Comparison of ENCODE assay signal across 8 mouse cellular contexts in genomic region chr1:136138191-136138830, GRCm38 (mm10). TPM values are rescaled to one million over a fixed set of nuclear protein-coding genes. Genes with fewer than 3 reads are reported as not detected.
DNase-seq lines count a peak whose midpoint lies in the region; ATAC-seq and TF ChIP-seq lines count a peak whose summit lies in the region.

No protein-coding gene starts in this region.

- ATAC-seq in CD4-positive, CD25-positive, alpha-beta regulatory T cell, adult 4 months = no peak
- ATAC-seq in lung, embryonic 14.5 days (ENCODE audit: insufficient read depth) = no peak
- no peak for ATAC-seq in hindbrain, embryonic 14.5 days (ENCODE audit: low FRiP score)

- TF ChIP-seq CTCF in lung, embryonic 14.5 days (IDR thresholded peaks at IDR 0.05; ENCODE audit: low read depth) = no peak

- no peak overlapping the region for H3ac ChIP-seq in myocyte (ENCODE audit: control insufficient read depth, insufficient read length)

- peak overlapping the region; percentile 85 for H3K27ac ChIP-seq in lung, embryonic 14.5 days (ENCODE audit: low read depth)
- H3K27ac ChIP-seq in hindbrain, embryonic 14.5 days = peak overlapping the region; percentile 47; the same call in 1 of the 2 replicates

- H3K4me1 ChIP-seq in lung, embryonic 14.5 days (ENCODE audit: insufficient read depth) = peaks cover 62% of the 10 kb centered on the region
- peaks cover 95% of the 10 kb centered on the region for H3K4me1 ChIP-seq in hindbrain, embryonic 14.5 days (replicated peaks; ENCODE audit: control insufficient read depth, insufficient read depth, low read length)

- H3K4me2 ChIP-seq in lung, embryonic 14.5 days = peak overlapping the region; percentile 29; the same call in 1 of the 2 replicates
- peak overlapping the region; percentile 30 for H3K4me2 ChIP-seq in hindbrain, embryonic 14.5 days (replicated peaks)
- peak overlapping the region; percentile 89 for H3K4me2 ChIP-seq in myocyte (ENCODE audit: low read depth)

- no peak overlapping the region for H3K4me3 ChIP-seq in lung, embryonic 14.5 days (ENCODE audit: low read depth, low read length)
- H3K4me3 ChIP-seq in hindbrain, embryonic 14.5 days (replicated peaks; ENCODE audit: low read length) = no peak overlapping the region
- H3K4me3 ChIP-seq in myocyte = no peak overlapping the region

- peak; percentile 48 for DNase-seq in CD4-positive, CD25-positive, alpha-beta regulatory T cell, adult 2 months (ENCODE audit: low read depth, low spot score)
- peak; percentile 43 for DNase-seq in lung, embryonic 14.5 days
- no peak for DNase-seq in lung, postnatal 36 days
- no peak for DNase-seq in hindbrain, embryonic 14.5 days (ENCODE audit: low spot score)
- DNase-seq in retina, embryonic 14.5 days (ENCODE audit: low spot score) = no peak
- no peak for DNase-seq in urinary bladder, postnatal 25 days (ENCODE audit: low spot score)

- TF ChIP-seq POLR2A in myocyte (IDR thresholded peaks at IDR 0.05; ENCODE audit: insufficient read length, low read depth) = no peak

- peaks cover 49% of the 10 kb centered on the region for H3K79me2 ChIP-seq in myocyte (ENCODE audit: control insufficient read depth, insufficient read depth)

- no peaks in the 10 kb centered on the region for H3K27me3 ChIP-seq in lung, embryonic 14.5 days (ENCODE audit: insufficient read depth, low read length)
- no peaks in the 10 kb centered on the region for H3K27me3 ChIP-seq in hindbrain, embryonic 14.5 days (ENCODE audit: control insufficient read depth, insufficient read depth, low read length)
- no peaks in the 10 kb centered on the region for H3K27me3 ChIP-seq in myocyte (ENCODE audit: control insufficient read depth, insufficient read depth, insufficient read length)

- H3K36me3 ChIP-seq in lung, embryonic 14.5 days (ENCODE audit: insufficient read depth) = no peaks in the 10 kb centered on the region
- H3K36me3 ChIP-seq in hindbrain, embryonic 14.5 days (replicated peaks; ENCODE audit: control insufficient read depth, insufficient read depth) = no peaks in the 10 kb centered on the region
- H3K36me3 ChIP-seq in myocyte (ENCODE audit: control insufficient read depth, insufficient read depth) = no peaks in the 10 kb centered on the region

- 28% methylated on average over 10 of the region's 10 CpGs for WGBS in lung, embryonic 14.5 days
- WGBS in hindbrain, embryonic 14.5 days = 38% methylated on average over 10 of the region's 10 CpGs

- no peak overlapping the region for H3K9ac ChIP-seq in lung, embryonic 14.5 days
- H3K9ac ChIP-seq in hindbrain, embryonic 14.5 days = peak overlapping the region; percentile 31

- H3K9me3 ChIP-seq in lung, embryonic 14.5 days (ENCODE audit: low read depth, low read length) = no peaks in the 10 kb centered on the region
- no peaks in the 10 kb centered on the region for H3K9me3 ChIP-seq in hindbrain, embryonic 14.5 days (ENCODE audit: control insufficient read depth, low read length)

TF ChIP-seq in myocyte, 11 proteins besides CTCF, POLR2A, EP300 and RAD21:
- no peak for TF ChIP-seq SRF (IDR thresholded peaks at IDR 0.05; ENCODE audit: control insufficient read depth, insufficient read length, low read depth)
- no peak for TF ChIP-seq REST (IDR thresholded peaks at IDR 0.05; ENCODE audit: insufficient read depth, insufficient read length)
- peak in 2 of 3 experiments; percentile 80 to 81 for TF ChIP-seq MYOD1 (IDR thresholded peaks at IDR 0.05; ENCODE audit: control insufficient read depth in 1 of 3, insufficient read length in 2 of 3, low read depth in 2 of 3)
- peak; percentile 13 for TF ChIP-seq TCF12 (IDR thresholded peaks at IDR 0.05; ENCODE audit: insufficient read depth, poor library complexity, severe bottlenecking)
- TF ChIP-seq MYOG (IDR thresholded peaks at IDR 0.05; ENCODE audit: control insufficient read depth in 1 of 3, insufficient read depth in 1 of 3, insufficient read length in 2 of 3, low read depth in 2 of 3) = peak in 2 of 3 experiments; percentile 59 to 81

RNA-seq across cellular contexts. Expression of gene Kif21b, which starts 7.1 kb away (rescaled TPM):
- polyA plus RNA-seq in CD4-positive, CD25-positive, alpha-beta regulatory T cell, adult 4 months (2017; shearing (Covaris generic)) = 10 to 100 TPM; 34.7 to 38.6 TPM
- polyA plus RNA-seq in lung, embryonic 14.5 days (2014; fragmentation: Nextera tagmentation; extraction: Ambion mirVana) = 3.8 and 4.1 TPM in 2 replicates
- 49.4 and 51.7 TPM in 2 replicates for polyA plus RNA-seq in hindbrain, embryonic 14.5 days (2014; fragmentation: Nextera tagmentation; extraction: Ambion mirVana)
- polyA plus RNA-seq in myocyte (2012; fragmentation: generic; extraction: Trizol) = 16.8 TPM

Comparison
In these comparisons a context has a peak if more than half of its experiments do, and no peak if none do; other contexts are left out.
1. DNase-seq: peak in CD4-positive, CD25-positive, alpha-beta regulatory T cell, adult 2 months (single experiment) and lung, embryonic 14.5 days (single experiment); none in lung, postnatal 36 days (single experiment), hindbrain, embryonic 14.5 days (single experiment), retina, embryonic 14.5 days (single experiment) and urinary bladder, postnatal 25 days (single experiment).
2. H3K4me2 ChIP-seq: peak in every context shown above with its lines; median percentile 89 in myocyte; 30 in hindbrain, embryonic 14.5 days; 29 in lung, embryonic 14.5 days.